8 mouse cellular contexts compared by ENCODE assay signal in genomic region chr16:18392469-18393426, GRCm38 (mm10). TPM values are rescaled to one million over a fixed set of nuclear protein-coding genes. Genes with fewer than 3 reads are reported as not detected.
A peak's percentile ranks its signal among the peaks of the same experiment; 100 is the strongest.
DNase-seq lines count a peak whose midpoint lies in the region; ATAC-seq lines count a peak whose summit lies in the region.

No protein-coding gene starts in this region.

- H3K36me3 ChIP-seq in hindbrain, embryonic 13.5 days: peaks cover 27% of the 10 kb centered on the region
- H3K36me3 ChIP-seq in macrophage (ENCODE audit: inconsistent target): no peaks in the 10 kb centered on the region

- H3K4me3 ChIP-seq in hindbrain, embryonic 13.5 days: peak overlapping the region; percentile 64
- H3K4me3 ChIP-seq in macrophage (ENCODE audit: inconsistent target): peak overlapping the region; percentile 35

- peak overlapping the region; percentile 92 for H3K9ac ChIP-seq in hindbrain, embryonic 13.5 days

- H3K4me2 ChIP-seq in hindbrain, embryonic 13.5 days: peak overlapping the region; percentile 88

- H3K4me1 ChIP-seq in hindbrain, embryonic 13.5 days (replicated peaks): peaks cover 70% of the 10 kb centered on the region

- H3K27me3 ChIP-seq in hindbrain, embryonic 13.5 days: no peaks in the 10 kb centered on the region

- H3K9me3 ChIP-seq in hindbrain, embryonic 13.5 days: no peaks in the 10 kb centered on the region

- H3K79me2 ChIP-seq in macrophage (ENCODE audit: inconsistent target): no peaks in the 10 kb centered on the region

- under 1% methylated on average over 62 of the region's 63 CpGs for WGBS in hindbrain, embryonic 13.5 days
- WGBS in macrophage (ENCODE audit: missing documents): 5% methylated on average over 62 of the region's 63 CpGs

- peak; percentile 68 for ATAC-seq in hindbrain, embryonic 13.5 days (ENCODE audit: low FRiP score)

- H3K27ac ChIP-seq in hindbrain, embryonic 13.5 days: peak overlapping the region; percentile 91
- no peak overlapping the region for H3K27ac ChIP-seq in macrophage

- peak; percentile 85 for DNase-seq in NIH3T3 (ENCODE audit: low read depth)
- DNase-seq in cerebellum, adult 9-11 months: peak; percentile 88
- peak; percentile 60 to 61 for DNase-seq in frontal cortex, postnatal 14 days (ENCODE audit: low spot score in 2 of 2)
- peak; percentile 74 to 78 for DNase-seq in layer of hippocampus, postnatal 36 days
- DNase-seq in retina, postnatal 7 days (ENCODE audit: low read depth, low spot score): peak; percentile 56
- DNase-seq in urinary bladder, postnatal 10 days (ENCODE audit: low spot score): peak; percentile 47

RNA-seq across cellular contexts. Expression of gene Txnrd2, which starts 33.4 kb away (rescaled TPM):
- polyA plus RNA-seq in hindbrain, embryonic 13.5 days (2015; fragmentation: Nextera tagmentation; extraction: Ambion mirVana): 26.1 and 27.0 TPM in 2 replicates
- total RNA-seq in layer of hippocampus, postnatal 36 days (2021): 10 to 100 TPM; 19.6 to 21.7 TPM
- total RNA-seq in macrophage (2018; cell fraction: chromatin; rRNA removed): 10 to 100 TPM in 24 of 26 experiments, 1 to 10 TPM in 2; 4.9 to 44.5 (median 23.9) TPM
- 10 to 100 TPM; 12.3 to 18.8 (median 15.3) TPM for total RNA-seq in macrophage (2018; cell fraction: cytosol; rRNA removed)
- total RNA-seq in macrophage (2018; cell fraction: nucleus; rRNA removed): 10 to 100 TPM in 21 of 26 experiments, 1 to 10 TPM in 5; 7.5 to 31.9 (median 17.7) TPM
- polyA plus RNA-seq in macrophage (2018): 10.3 to 16.8 TPM (median 14.7 TPM) in 3 replicates

RNA-seq across cellular contexts. Expression of gene Comt, which starts 33.9 kb away (rescaled TPM):
- 85.9 and 88.5 TPM in 2 replicates for polyA plus RNA-seq in hindbrain, embryonic 13.5 days (2015; fragmentation: Nextera tagmentation; extraction: Ambion mirVana)
- 10 to 100 TPM; 66.3 to 68.1 TPM for total RNA-seq in layer of hippocampus, postnatal 36 days (2021)
- total RNA-seq in macrophage (2018; cell fraction: chromatin; rRNA removed): 10 to 100 TPM in 20 of 26 experiments, 1 to 10 TPM in 6; 4.6 to 47.7 (median 18.7) TPM
- 100 to 1,000 TPM in 20 of 26 experiments, 10 to 100 TPM in 6; 79.9 to 168 (median 109) TPM for total RNA-seq in macrophage (2018; cell fraction: cytosol; rRNA removed)
- total RNA-seq in macrophage (2018; cell fraction: nucleus; rRNA removed): 10 to 100 TPM; 15.5 to 79.1 (median 41.2) TPM
- polyA plus RNA-seq in macrophage (2018): 118 to 154 TPM (median 126 TPM) in 3 replicates

RNA-seq across cellular contexts. Expression of gene Arvcf, which starts 44.8 kb away (rescaled TPM):
- polyA plus RNA-seq in hindbrain, embryonic 13.5 days (2015; fragmentation: Nextera tagmentation; extraction: Ambion mirVana): 81.1 and 88.9 TPM in 2 replicates
- total RNA-seq in layer of hippocampus, postnatal 36 days (2021): 10 to 100 TPM; 36.2 to 37.7 TPM
- total RNA-seq in macrophage (2018; cell fraction: chromatin; rRNA removed): 10 to 100 TPM in 4 of 26 experiments, 1 to 10 TPM in 20, under 1 TPM in 2; 0.63 to 18.6 (median 3.6) TPM
- total RNA-seq in macrophage (2018; cell fraction: cytosol; rRNA removed): 1 to 10 TPM in 15 of 26 experiments, under 1 TPM in 11; 0.25 to 3.1 (median 1.2) TPM
- total RNA-seq in macrophage (2018; cell fraction: nucleus; rRNA removed): 1 to 10 TPM in 20 of 26 experiments, under 1 TPM in 6; 0.29 to 9.7 (median 2.2) TPM
- polyA plus RNA-seq in macrophage (2018): 0.75 to 2.7 TPM (median 0.89 TPM) in 3 replicates

RNA-seq across cellular contexts. Expression of gene Tango2, which starts 44.8 kb away (rescaled TPM):
- 76.0 and 79.8 TPM in 2 replicates for polyA plus RNA-seq in hindbrain, embryonic 13.5 days (2015; fragmentation: Nextera tagmentation; extraction: Ambion mirVana)
- total RNA-seq in layer of hippocampus, postnatal 36 days (2021): 100 to 1,000 TPM; 124 to 125 TPM
- total RNA-seq in macrophage (2018; cell fraction: chromatin; rRNA removed): 100 to 1,000 TPM in 18 of 26 experiments, 10 to 100 TPM in 8; 54.3 to 197 (median 141) TPM
- 10 to 100 TPM; 15.6 to 30.9 (median 23.6) TPM for total RNA-seq in macrophage (2018; cell fraction: cytosol; rRNA removed)
- 100 to 1,000 TPM in 5 of 26 experiments, 10 to 100 TPM in 21; 29.2 to 125 (median 69.4) TPM for total RNA-seq in macrophage (2018; cell fraction: nucleus; rRNA removed)
- 16.5 to 31.4 TPM (median 21.0 TPM) in 3 replicates for polyA plus RNA-seq in macrophage (2018)

Comparison
In these comparisons a context has a peak if more than half of its experiments do, and no peak if none do; other contexts are left out.
1. RNA of gene Arvcf, which starts 44.8 kb away (polyA plus RNA-seq): 81.1 to 88.9 TPM in hindbrain, embryonic 13.5 days; 0.75 to 2.7 TPM in macrophage; every median in the first group is over 10 times any median in the second.
2. Peak in every context shown above with its lines, with median percentiles within 50 percentile points of each other: DNase-seq.